In the genomic region with DNA sequence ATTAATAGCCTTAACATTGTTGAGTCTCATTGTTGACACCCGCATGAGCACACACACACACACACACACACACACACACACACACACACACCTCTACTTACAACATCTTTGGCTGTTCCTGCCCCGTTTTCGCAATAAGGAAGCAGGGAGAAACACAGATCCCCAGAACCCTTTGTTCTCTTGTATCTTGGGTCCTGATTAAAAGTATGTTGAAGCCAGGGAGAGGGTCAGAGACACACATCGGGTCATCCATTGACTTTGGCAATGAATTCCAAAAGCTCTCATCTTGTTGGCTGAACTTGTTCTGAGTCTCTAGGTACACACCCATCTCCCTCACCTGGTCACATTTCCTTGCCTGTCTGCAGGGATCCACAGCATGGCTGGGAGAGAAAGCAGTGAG, we compare ENCODE assay signal across 34 mouse cellular contexts.
"Had no signal": no experiment of that assay in that cellular context is flagged by ENCODE, and none has a peak within 500 bp of the region (broad histone marks: within the 10 kb centered on the region; RNA-seq: fewer than 3 reads in every experiment).

No protein-coding gene starts in this region.

- ATAC-seq: hindbrain, embryonic 16.5 days; hindbrain, postnatal 0 days; inflammation-experienced regulatory T-cells, adult 6 months; intestine, embryonic 15.5 days; intestine, embryonic 16.5 days; intestine, postnatal 0 days had no signal

- H3K9me3 ChIP-seq: heart, embryonic 12.5 days; heart, embryonic 13.5 days; heart, embryonic 15.5 days; hindbrain, embryonic 10.5 days; hindbrain, embryonic 12.5 days; hindbrain, embryonic 13.5 days; hindbrain, embryonic 15.5 days; intestine, embryonic 15.5 days; kidney, embryonic 15.5 days had no signal

- H3K4me2 ChIP-seq: heart, embryonic 12.5 days; heart, embryonic 13.5 days; heart, embryonic 15.5 days; hindbrain, embryonic 12.5 days; hindbrain, embryonic 13.5 days; hindbrain, embryonic 14.5 days; hindbrain, embryonic 15.5 days; intestine, embryonic 15.5 days; kidney, embryonic 15.5 days had no signal

- H3K27me3 ChIP-seq: intestine, embryonic 15.5 days had no signal

- H3K4me1 ChIP-seq: intestine, embryonic 15.5 days had no signal

- H3K36me3 ChIP-seq: heart, embryonic 12.5 days; heart, embryonic 13.5 days; heart, embryonic 15.5 days; hindbrain, embryonic 10.5 days; hindbrain, embryonic 12.5 days; hindbrain, embryonic 13.5 days; hindbrain, embryonic 15.5 days; intestine, embryonic 15.5 days; kidney, embryonic 15.5 days had no signal

- H3K27ac ChIP-seq: heart, embryonic 13.5 days; heart, embryonic 15.5 days; hindbrain, embryonic 10.5 days; hindbrain, embryonic 12.5 days; hindbrain, embryonic 13.5 days; hindbrain, embryonic 14.5 days; hindbrain, embryonic 15.5 days; hindbrain, postnatal 0 days; intestine, embryonic 15.5 days; kidney, embryonic 15.5 days; kidney, postnatal 0 days; layer of hippocampus, adult 2 months; left cerebral cortex, adult 2 months had no signal

- H3K9ac ChIP-seq: heart, embryonic 12.5 days; heart, embryonic 13.5 days; heart, embryonic 15.5 days; hindbrain, embryonic 12.5 days; hindbrain, embryonic 13.5 days; hindbrain, embryonic 14.5 days; hindbrain, embryonic 15.5 days; intestine, embryonic 15.5 days; kidney, embryonic 15.5 days had no signal

- H3K4me3 ChIP-seq: heart, embryonic 12.5 days; heart, embryonic 13.5 days; heart, embryonic 15.5 days; hindbrain, embryonic 10.5 days; hindbrain, embryonic 12.5 days; hindbrain, embryonic 13.5 days; hindbrain, embryonic 15.5 days; intestine, embryonic 15.5 days; kidney, embryonic 15.5 days; layer of hippocampus, adult 2 months; left cerebral cortex, adult 2 months had no signal

- DNase-seq: heart, postnatal 10 days; heart, postnatal 14 days; heart, postnatal 36 days; heart, postnatal 4 days; kidney, adult 11 months; kidney, adult 18-20 months; kidney, adult 2 months; kidney, adult 8-10 months; kidney, adult 9 months; kidney, postnatal 10 days; kidney, postnatal 14 days; kidney, postnatal 25 days; kidney, postnatal 36 days; kidney, postnatal 4 days; layer of hippocampus, adult 9-11 months; layer of hippocampus, postnatal 36 days had no signal
